Mouse (Mus musculus): ENCODE data around the gene Thoc2. TPM values are rescaled to one million over a fixed set of nuclear protein-coding genes. Genes with fewer than 3 reads are reported as not detected.

The Thoc2 gene
- polyA plus RNA-seq, 1 experiment from 2014 or later, result 99.1 TPM

DNA sequence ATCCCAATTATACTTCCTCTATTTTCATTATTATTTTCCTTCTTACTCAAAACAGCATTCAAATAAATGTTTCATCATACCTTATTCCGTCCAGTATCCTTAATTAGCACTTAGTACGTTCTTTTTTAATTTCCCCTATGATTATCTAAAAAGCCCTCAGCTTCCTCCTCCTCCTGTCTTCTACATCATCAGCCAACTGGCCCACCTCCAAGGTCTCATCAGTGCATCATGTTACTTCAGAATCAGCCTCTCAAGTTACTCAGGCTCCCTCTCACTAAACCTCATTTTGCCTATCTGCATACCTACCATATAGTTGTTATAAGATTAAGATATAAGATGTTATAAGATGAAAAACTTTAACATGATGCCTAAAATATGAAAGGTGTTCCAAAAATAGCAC lies 43.9 kb downstream of the Thoc2 start:
- WGBS, result 73% methylated on average over 2 of the region's 2 CpGs
- Histone ChIP-seq H3K36me3 (ENCODE audit: poor library complexity, severe bottlenecking) (no peaks in the 10 kb centered on the region), H3K9ac (no peak overlapping the region), H3K9me3 (replicated peaks) (no peaks in the 10 kb centered on the region), H3K4me2 (no peak overlapping the region), H3K27ac (no peak overlapping the region), H3K4me3 (no peak overlapping the region), H3K27me3 (no peaks in the 10 kb centered on the region), H3K4me1 (no peaks in the 10 kb centered on the region)
- ATAC-seq, result no peak

DNA sequence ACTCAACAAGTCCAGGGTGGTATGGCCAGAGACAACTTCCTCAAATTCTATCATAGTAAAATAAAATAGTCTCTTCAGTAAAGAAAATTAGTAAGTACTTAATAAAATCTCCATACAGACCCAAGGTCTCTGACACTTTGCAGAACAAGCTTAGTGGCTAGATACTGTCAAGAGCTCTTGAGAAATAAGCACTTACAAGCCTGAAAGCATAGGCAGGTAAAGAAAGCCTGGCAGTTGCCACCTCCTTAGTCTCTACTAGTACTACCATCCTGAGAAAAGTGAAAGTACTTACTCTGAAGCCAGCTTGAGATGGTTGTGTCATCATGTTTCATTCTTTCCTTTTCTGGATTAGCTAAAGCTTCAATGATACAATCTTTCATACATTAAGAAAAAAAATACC lies 82.7 kb downstream of the Thoc2 start:
- H3K4me1 ChIP-seq, result no peaks in the 10 kb centered on the region
- H3K27me3 ChIP-seq, result no peaks in the 10 kb centered on the region
- H3K36me3 ChIP-seq (ENCODE audit: poor library complexity, severe bottlenecking), result no peaks in the 10 kb centered on the region
- H3K27ac ChIP-seq, result no peak overlapping the region
- no peak overlapping the region for H3K9ac ChIP-seq
- H3K4me3 ChIP-seq, result no peak overlapping the region
- ATAC-seq, result no peak
- no peak overlapping the region for H3K4me2 ChIP-seq
- H3K9me3 ChIP-seq (replicated peaks), result no peaks in the 10 kb centered on the region

- Histone ChIP-seq H3K4me2 (no peak overlapping the region), H3K27ac (no peak overlapping the region), H3K27me3 (no peaks in the 10 kb centered on the region), H3K4me3 (no peak overlapping the region), H3K9ac (no peak overlapping the region), H3K36me3 (ENCODE audit: poor library complexity, severe bottlenecking) (no peaks in the 10 kb centered on the region), H3K4me1 (no peaks in the 10 kb centered on the region), H3K9me3 (replicated peaks) (no peaks in the 10 kb centered on the region)
- ATAC-seq, result no peak
These were observed 114.9 kb downstream of the Thoc2 start for GRCm38 (mm10) chrX:41805592-41805991.

GRCm38 (mm10) chrX:41793303-41793702 lies 127.2 kb downstream of the Thoc2 start:
- Histone ChIP-seq H3K36me3 (ENCODE audit: poor library complexity, severe bottlenecking) (no peaks in the 10 kb centered on the region), H3K4me3 (no peak overlapping the region), H3K4me1 (no peaks in the 10 kb centered on the region), H3K27ac (no peak overlapping the region), H3K27me3 (no peaks in the 10 kb centered on the region), H3K9me3 (replicated peaks) (no peaks in the 10 kb centered on the region), H3K4me2 (no peak overlapping the region), H3K9ac (no peak overlapping the region)
- WGBS, result 87% methylated on average over 6 of the region's 6 CpGs
- no peak for ATAC-seq

Small RNA genes lying within 50 kb of the gene (microRNA-seq; reads per million reads assigned to microRNA genes)
- gene Gm44490, result not detected

Other genes with a start within 250 kb of the Thoc2 start
- gene Xiap, start 139.0 kb upstream of the Thoc2 start, polyA plus RNA-seq (2015; fragmentation: Nextera tagmentation; extraction: Ambion mirVana), result 12.0 TPM in 2 replicates
- 41.0 and 45.0 TPM in 2 replicates for gene Stag2, start 228.6 kb upstream of the Thoc2 start, polyA plus RNA-seq (2015; fragmentation: Nextera tagmentation; extraction: Ambion mirVana)

Data from forebrain, embryonic 13.5 days (tissue).